In genomic region chr1:133364022-133364630, GRCm38 (mm10) we compare ENCODE assay signal across 8 mouse cellular contexts. TPM values are rescaled to one million over a fixed set of nuclear protein-coding genes. Genes with fewer than 3 reads are reported as not detected.
DNase-seq lines count a peak whose midpoint lies in the region; ATAC-seq and TF ChIP-seq lines count a peak whose summit lies in the region.

No protein-coding gene starts in this region.

- peak overlapping the region; percentile 55 for H3K9ac ChIP-seq in lung, embryonic 14.5 days
- H3K9ac ChIP-seq in embryonic facial prominence, embryonic 14.5 days (ENCODE audit: low read depth, low read length): peak overlapping the region; percentile 65
- H3K9ac ChIP-seq in intestine, embryonic 15.5 days: peak overlapping the region; percentile 46
- H3K9ac ChIP-seq in neural tube, embryonic 14.5 days (replicated peaks; ENCODE audit: low read depth, low read length): peak overlapping the region; percentile 81

- 0 out of 2 replicates have a peak, but pooled peaks cover 5% of the 10 kb centered on the region for H3K4me1 ChIP-seq in lung, embryonic 14.5 days (ENCODE audit: insufficient read depth)
- H3K4me1 ChIP-seq in embryonic facial prominence, embryonic 14.5 days (ENCODE audit: control insufficient read depth, insufficient read depth, low read length): peaks cover 20% of the 10 kb centered on the region
- H3K4me1 ChIP-seq in intestine, embryonic 15.5 days (replicated peaks): peaks cover 24% of the 10 kb centered on the region
- 0 out of 2 replicates have a peak, but pooled peaks cover 3% of the 10 kb centered on the region for H3K4me1 ChIP-seq in neural tube, embryonic 14.5 days (ENCODE audit: control insufficient read depth, insufficient read depth, low read length)

- H3K9me3 ChIP-seq in lung, embryonic 14.5 days (ENCODE audit: low read depth, low read length): no peaks in the 10 kb centered on the region
- no peaks in the 10 kb centered on the region for H3K9me3 ChIP-seq in embryonic facial prominence, embryonic 14.5 days (ENCODE audit: control insufficient read depth, low read length)
- no peaks in the 10 kb centered on the region; the same call in 1 of the 2 replicates for H3K9me3 ChIP-seq in intestine, embryonic 15.5 days
- no peaks in the 10 kb centered on the region for H3K9me3 ChIP-seq in neural tube, embryonic 14.5 days (ENCODE audit: control insufficient read depth, low read length)

- TF ChIP-seq CTCF in lung, embryonic 14.5 days (IDR thresholded peaks at IDR 0.05; ENCODE audit: low read depth): no peak

- H3K4me3 ChIP-seq in lung, embryonic 14.5 days (ENCODE audit: low read depth, low read length): peak overlapping the region; percentile 62
- peak overlapping the region; percentile 65 for H3K4me3 ChIP-seq in embryonic facial prominence, embryonic 14.5 days (ENCODE audit: low read depth, low read length)
- peak overlapping the region; percentile 55 for H3K4me3 ChIP-seq in intestine, embryonic 15.5 days (replicated peaks)
- peak overlapping the region; percentile 54 for H3K4me3 ChIP-seq in neural tube, embryonic 14.5 days (ENCODE audit: low read depth, low read length)

- H3K27ac ChIP-seq in lung, embryonic 14.5 days (ENCODE audit: low read depth): no peak overlapping the region
- no peak overlapping the region for H3K27ac ChIP-seq in embryonic facial prominence, embryonic 14.5 days (replicated peaks; ENCODE audit: low read depth, low read length)
- no peak overlapping the region for H3K27ac ChIP-seq in intestine, embryonic 15.5 days
- H3K27ac ChIP-seq in neural tube, embryonic 14.5 days (ENCODE audit: low read depth, low read length): peak overlapping the region; percentile 35; the same call in 1 of the 2 replicates

- H3K36me3 ChIP-seq in lung, embryonic 14.5 days (ENCODE audit: insufficient read depth): no peaks in the 10 kb centered on the region
- H3K36me3 ChIP-seq in embryonic facial prominence, embryonic 14.5 days (ENCODE audit: control insufficient read depth, insufficient read depth, low read length): no peaks in the 10 kb centered on the region
- H3K36me3 ChIP-seq in intestine, embryonic 15.5 days: no peaks in the 10 kb centered on the region
- no peaks in the 10 kb centered on the region for H3K36me3 ChIP-seq in neural tube, embryonic 14.5 days (ENCODE audit: control insufficient read depth, insufficient read depth, low read length)

- 2% methylated on average over 27 of the region's 27 CpGs for WGBS in lung, embryonic 14.5 days
- 5% methylated on average over 15 of the region's 27 CpGs for WGBS in embryonic facial prominence, embryonic 14.5 days
- WGBS in intestine, embryonic 15.5 days: 3% methylated on average over 27 of the region's 27 CpGs
- 2% methylated on average over 27 of the region's 27 CpGs for WGBS in neural tube, embryonic 14.5 days

- DNase-seq in lung, embryonic 14.5 days: no peak
- DNase-seq in lung, postnatal 36 days: no peak
- no peak for DNase-seq in embryonic facial prominence, embryonic 14.5 days (ENCODE audit: low spot score)
- DNase-seq in cerebellum, adult 9-11 months: no peak
- no peak for DNase-seq in Muller cell, postnatal 12 days (ENCODE audit: inconsistent ontology term)

- ATAC-seq in lung, embryonic 14.5 days (ENCODE audit: insufficient read depth): peak; percentile 15; the same call in 1 of the 2 replicates
- peak; percentile 1; the same call in 1 of the 2 replicates for ATAC-seq in embryonic facial prominence, embryonic 14.5 days (ENCODE audit: low read depth)
- ATAC-seq in intestine, embryonic 15.5 days: no peak
- ATAC-seq in neural tube, embryonic 14.5 days (ENCODE audit: low read depth): peak; percentile 29
- ATAC-seq in inflammation-experienced regulatory T-cells, adult 6 months: no peak

- peaks cover 15% of the 10 kb centered on the region; the same call in 1 of the 2 replicates for H3K27me3 ChIP-seq in lung, embryonic 14.5 days (ENCODE audit: insufficient read depth, low read length)
- peaks cover 20% of the 10 kb centered on the region; the same call in 1 of the 2 replicates for H3K27me3 ChIP-seq in embryonic facial prominence, embryonic 14.5 days (replicated peaks; ENCODE audit: control insufficient read depth, insufficient read depth, low read length)
- H3K27me3 ChIP-seq in intestine, embryonic 15.5 days (replicated peaks): peaks cover 14% of the 10 kb centered on the region; the same call in 1 of the 2 replicates
- 0 out of 2 replicates have a peak, but pooled peaks cover 2% of the 10 kb centered on the region for H3K27me3 ChIP-seq in neural tube, embryonic 14.5 days (ENCODE audit: control insufficient read depth, insufficient read depth, low read length)

- peak overlapping the region; percentile 98 for H3K4me2 ChIP-seq in lung, embryonic 14.5 days
- peak overlapping the region; percentile 97 for H3K4me2 ChIP-seq in embryonic facial prominence, embryonic 14.5 days (ENCODE audit: low read depth, low read length)
- H3K4me2 ChIP-seq in intestine, embryonic 15.5 days (replicated peaks): peak overlapping the region; percentile 98
- peak overlapping the region; percentile 93 for H3K4me2 ChIP-seq in neural tube, embryonic 14.5 days (ENCODE audit: low read depth, low read length)

RNA-seq across cellular contexts. Expression of gene Etnk2, which starts 0.8 kb away (rescaled TPM):
- 2.8 and 3.7 TPM in 2 replicates for polyA plus RNA-seq in lung, embryonic 14.5 days (2014; fragmentation: Nextera tagmentation; extraction: Ambion mirVana)
- 3.3 and 3.4 TPM in 2 replicates for polyA plus RNA-seq in embryonic facial prominence, embryonic 14.5 days (2014; fragmentation: Nextera tagmentation; extraction: Ambion mirVana)
- 3.3 and 3.5 TPM in 2 replicates for polyA plus RNA-seq in intestine, embryonic 15.5 days (2015; fragmentation: Nextera tagmentation; extraction: Ambion mirVana)
- polyA plus RNA-seq in neural tube, embryonic 14.5 days (2014; fragmentation: Nextera tagmentation; extraction: Ambion mirVana): 15.4 and 21.6 TPM in 2 replicates
- polyA plus RNA-seq in inflammation-experienced regulatory T-cells, adult 6 months (2017; shearing (Covaris generic)): not detected

RNA-seq across cellular contexts. Expression of gene Ren1, which starts 13.8 kb away (rescaled TPM):
- 0.80 and 0.86 TPM in 2 replicates for polyA plus RNA-seq in lung, embryonic 14.5 days (2014; fragmentation: Nextera tagmentation; extraction: Ambion mirVana)
- 5.9 and 6.6 TPM in 2 replicates for polyA plus RNA-seq in embryonic facial prominence, embryonic 14.5 days (2014; fragmentation: Nextera tagmentation; extraction: Ambion mirVana)
- 2.7 and 8.5 TPM in 2 replicates for polyA plus RNA-seq in intestine, embryonic 15.5 days (2015; fragmentation: Nextera tagmentation; extraction: Ambion mirVana)
- 0.39 and 0.83 TPM in 2 replicates for polyA plus RNA-seq in neural tube, embryonic 14.5 days (2014; fragmentation: Nextera tagmentation; extraction: Ambion mirVana)
- not detected for polyA plus RNA-seq in inflammation-experienced regulatory T-cells, adult 6 months (2017; shearing (Covaris generic))

RNA-seq across cellular contexts. Expression of gene Kiss1, which starts 42.5 kb away (rescaled TPM):
- 6.6 and 7.1 TPM in 2 replicates for polyA plus RNA-seq in lung, embryonic 14.5 days (2014; fragmentation: Nextera tagmentation; extraction: Ambion mirVana)
- polyA plus RNA-seq in embryonic facial prominence, embryonic 14.5 days (2014; fragmentation: Nextera tagmentation; extraction: Ambion mirVana): not detected in 2 replicates
- not detected in 2 replicates for polyA plus RNA-seq in intestine, embryonic 15.5 days (2015; fragmentation: Nextera tagmentation; extraction: Ambion mirVana)
- polyA plus RNA-seq in neural tube, embryonic 14.5 days (2014; fragmentation: Nextera tagmentation; extraction: Ambion mirVana): not detected in 2 replicates
- polyA plus RNA-seq in inflammation-experienced regulatory T-cells, adult 6 months (2017; shearing (Covaris generic)): not detected

RNA-seq across cellular contexts. Expression of gene Golt1a, which starts 54.5 kb away (rescaled TPM):
- 0.55 and 1.1 TPM in 2 replicates for polyA plus RNA-seq in lung, embryonic 14.5 days (2014; fragmentation: Nextera tagmentation; extraction: Ambion mirVana)
- not detected in 2 replicates for polyA plus RNA-seq in embryonic facial prominence, embryonic 14.5 days (2014; fragmentation: Nextera tagmentation; extraction: Ambion mirVana)
- polyA plus RNA-seq in intestine, embryonic 15.5 days (2015; fragmentation: Nextera tagmentation; extraction: Ambion mirVana): 18.2 and 23.8 TPM in 2 replicates
- polyA plus RNA-seq in neural tube, embryonic 14.5 days (2014; fragmentation: Nextera tagmentation; extraction: Ambion mirVana): not detected in 2 replicates
- polyA plus RNA-seq in inflammation-experienced regulatory T-cells, adult 6 months (2017; shearing (Covaris generic)): not detected

Comparison
In these comparisons a context has a peak if more than half of its experiments do, and no peak if none do; other contexts are left out.
1. ATAC-seq: peak in lung, embryonic 14.5 days (single experiment), embryonic facial prominence, embryonic 14.5 days (single experiment) and neural tube, embryonic 14.5 days (single experiment); none in intestine, embryonic 15.5 days (single experiment) and inflammation-experienced regulatory T-cells, adult 6 months (single experiment).
2. Peak in every context shown above with its lines, with median percentiles within 50 percentile points of each other: H3K4me2 ChIP-seq, H3K4me3 ChIP-seq and H3K9ac ChIP-seq.